Mouse (Mus musculus) lung, adult 18-20 months (tissue): ENCODE results near the gene Coq10b.
"Not testable (repeated sequence)": the region's sequence is repeated elsewhere in the genome, so short reads cannot be mapped to it uniquely, and the experiment has no call there.

Experiments
- DNase-seq, 2 experiments: peaks; one replicate each; pipeline ENCODE4 v3.0.0; 2022; ENCODE audit warnings: mixed read lengths in 2 of 2

Gene Coq10b

DNA sequence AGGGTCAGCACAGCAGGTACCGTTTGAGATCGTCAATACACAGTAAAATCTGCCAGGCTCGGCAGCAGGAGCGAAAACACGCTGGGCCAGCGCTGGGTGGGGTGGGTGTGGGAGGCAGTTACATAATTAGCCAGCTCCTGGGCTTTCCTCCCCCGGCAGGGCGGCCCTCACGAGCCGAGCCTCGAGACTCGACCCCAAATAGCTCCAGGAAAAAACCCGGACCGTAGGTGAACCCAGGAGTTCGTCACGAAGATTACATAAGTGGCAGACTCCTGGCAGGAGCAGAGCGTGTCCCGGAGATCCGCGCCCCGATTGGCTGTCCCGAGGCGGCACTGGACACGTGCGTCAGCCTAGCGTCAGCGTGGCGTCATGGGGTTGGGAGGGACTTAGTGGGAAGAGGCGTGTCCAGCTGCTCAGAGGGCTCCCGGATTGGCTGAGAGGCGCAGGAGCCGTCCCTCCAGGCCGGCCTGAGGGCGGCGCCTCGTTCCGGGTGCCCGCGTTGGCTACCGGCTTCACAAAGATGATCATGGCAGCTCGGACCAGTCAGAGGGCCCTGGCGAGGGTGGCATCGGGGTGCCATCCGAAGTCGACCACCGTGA lies at the start of gene Coq10b:
Coq10b (plus strand) TSS at position 416 of the 599 bp plus-strand sequence.
- DNase-seq = peak; percentile 99

DNA sequence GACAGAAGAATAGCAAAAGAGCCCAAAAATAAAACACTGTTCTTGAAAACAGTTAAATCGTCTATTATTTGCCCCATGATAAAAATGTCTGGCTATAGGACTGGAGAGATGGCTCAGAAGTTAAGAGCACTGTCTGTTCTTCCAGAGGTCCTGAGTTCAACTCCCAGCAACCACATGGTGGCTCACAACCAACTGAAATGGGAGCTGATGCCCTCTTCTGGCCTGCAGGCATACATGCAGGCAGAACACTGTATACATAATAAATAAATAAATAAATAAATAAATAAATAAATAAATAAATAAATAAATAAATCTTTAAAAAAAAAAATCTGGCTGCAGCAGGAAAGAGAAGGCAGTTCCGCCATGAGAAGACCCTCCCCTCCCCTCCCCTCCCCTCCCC lies 44.3 kb upstream of the Coq10b start:
- DNase-seq = not testable (repeated sequence)

DNA sequence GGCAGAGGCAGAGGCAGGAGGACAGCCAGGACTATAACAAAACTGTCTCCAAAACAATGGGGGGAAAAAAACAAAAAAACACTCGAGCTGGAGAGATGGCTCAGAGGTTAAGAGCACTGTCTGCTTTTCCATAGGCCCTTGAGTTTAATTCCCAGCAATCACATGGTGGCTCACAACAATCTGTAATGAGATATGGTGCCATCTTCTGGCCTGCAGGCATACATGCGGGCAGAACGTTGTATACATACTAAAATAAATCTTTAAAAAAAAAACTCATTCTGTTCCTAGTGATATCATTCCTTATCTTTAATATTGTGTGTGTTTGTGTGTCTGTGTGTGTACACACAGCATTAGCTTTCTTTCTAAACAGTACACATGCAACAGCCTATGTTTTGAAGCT lies 40.1 kb upstream of the Coq10b start:
- no peak for DNase-seq

DNA sequence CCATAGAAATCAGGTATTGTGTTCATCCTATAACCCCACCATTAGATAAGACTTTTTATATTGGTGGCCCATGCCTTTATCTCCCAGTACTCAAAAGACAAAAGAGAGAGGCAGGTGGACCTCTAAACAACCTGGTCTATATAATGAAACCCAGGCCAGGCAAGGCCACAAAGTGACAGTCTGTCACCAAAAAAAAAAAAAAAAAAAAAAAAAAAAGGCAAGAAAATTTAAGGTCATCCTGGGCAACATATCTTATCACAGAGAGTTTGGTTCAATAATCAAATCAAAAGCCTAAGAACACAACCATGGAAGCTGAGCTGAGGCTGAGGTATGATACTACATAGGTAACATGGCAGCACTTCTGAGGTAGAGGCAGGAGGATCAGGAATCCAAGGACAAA lies 30.7 kb upstream of the Coq10b start:
- DNase-seq = no peak

DNA sequence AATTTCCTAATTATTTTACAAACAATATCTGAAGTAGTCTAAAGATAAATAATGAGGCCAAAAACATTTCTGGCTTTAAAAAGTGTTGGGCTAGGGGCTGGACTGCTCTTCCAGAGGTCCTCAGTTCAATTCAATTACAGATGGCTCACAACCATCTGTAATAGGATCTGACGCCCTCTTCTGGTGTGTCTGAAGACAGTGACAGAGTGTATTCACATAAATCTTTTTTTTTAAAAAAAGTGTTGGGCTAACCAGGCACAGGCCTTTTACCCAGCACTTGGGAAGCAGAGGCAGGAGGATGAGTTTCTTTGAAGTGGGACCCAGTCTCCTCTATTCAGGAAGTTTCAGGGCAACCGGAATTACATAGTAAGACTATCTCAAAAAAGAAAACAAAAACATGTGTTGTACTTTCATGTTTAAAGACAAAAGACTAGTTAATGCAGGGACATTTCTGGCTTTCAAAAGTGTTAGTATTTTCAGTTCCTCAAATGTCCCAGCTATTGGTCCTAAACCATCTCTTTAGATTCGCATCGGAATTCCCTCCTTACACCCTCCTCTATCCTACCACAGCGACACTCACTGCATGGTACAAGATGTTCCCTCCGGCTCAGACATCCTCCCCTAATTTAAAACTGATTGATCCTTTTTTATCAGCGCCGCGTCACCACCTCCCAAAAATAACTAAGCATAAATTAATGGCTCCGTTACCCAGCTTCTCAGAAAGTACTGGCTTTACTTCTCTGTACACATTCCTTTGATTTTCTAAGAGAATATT lies 26.7 kb upstream of the Coq10b start:
- DNase-seq = peak in 1 of 2 experiments; percentile 23

DNA sequence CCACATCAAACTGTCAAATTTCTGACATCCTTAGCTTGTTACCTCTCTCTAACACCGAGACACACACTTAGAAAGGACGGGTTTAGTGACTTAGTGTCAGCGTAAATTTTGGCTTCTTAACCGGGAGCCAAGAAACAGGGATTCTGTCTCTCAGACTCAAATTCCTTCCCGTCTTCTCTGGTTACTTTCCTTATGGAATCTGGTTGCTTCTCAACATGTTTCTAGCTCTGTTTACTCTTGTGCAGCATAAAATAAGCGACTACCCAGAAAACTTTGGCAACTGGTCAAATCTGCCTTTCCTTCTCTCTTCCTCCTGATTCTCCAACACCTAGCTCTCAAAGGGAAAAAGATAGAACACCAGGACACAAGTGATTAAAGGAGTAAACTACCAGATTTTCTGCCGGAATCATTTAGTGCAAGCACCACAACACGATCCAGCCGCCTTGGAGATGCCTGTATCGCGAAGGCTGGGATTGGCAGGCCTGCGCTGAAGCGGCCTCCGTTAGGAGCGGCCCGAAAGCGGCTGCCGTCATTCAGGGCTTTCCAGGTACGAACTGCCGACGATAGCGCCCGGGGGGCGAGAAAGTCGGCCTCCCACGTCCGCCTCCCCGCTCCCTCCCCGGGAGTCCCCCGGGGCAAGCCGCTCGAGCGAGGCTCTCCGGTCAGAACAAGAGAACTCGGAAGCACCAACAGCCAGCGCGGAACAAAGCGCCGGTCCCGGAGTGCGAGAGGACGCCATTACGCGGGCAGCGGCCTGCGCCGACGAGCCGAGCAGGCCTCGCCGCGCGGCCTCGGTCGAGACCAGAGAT lies 25.9 kb upstream of the Coq10b start:
- DNase-seq = peak in 1 of 2 experiments; percentile 39

DNA sequence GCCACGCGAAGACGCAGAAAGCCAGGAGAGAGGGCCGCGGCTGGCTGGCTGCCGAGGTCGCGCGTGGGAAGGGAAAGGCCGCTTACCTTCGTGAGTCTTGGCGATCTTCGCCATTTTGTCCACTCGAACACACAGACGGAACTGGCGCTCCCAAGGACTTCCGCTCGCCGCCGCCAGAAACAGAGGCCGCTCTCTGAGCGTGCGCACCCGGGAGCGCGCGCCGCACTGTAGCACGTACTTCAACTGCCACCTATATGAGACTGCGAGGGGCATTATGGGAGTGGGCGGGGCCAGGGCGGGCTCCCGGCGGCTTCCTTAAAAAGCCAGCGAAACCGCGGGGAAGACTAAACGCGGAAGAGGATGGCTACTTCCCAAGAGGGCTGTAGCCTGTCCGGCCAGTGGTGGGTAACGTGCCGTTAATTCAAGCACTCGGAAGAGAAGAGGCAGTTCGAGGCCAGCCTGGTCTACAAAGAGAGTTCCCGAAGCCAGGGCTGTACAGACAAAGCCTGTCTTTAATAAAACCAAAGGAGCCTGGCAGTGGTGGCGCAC lies 25.2 kb upstream of the Coq10b start, which contains the start of gene Sf3b1:
Sf3b1 (minus strand) TSS at position 229 of the 549 bp plus-strand sequence.
- DNase-seq = peak; percentile 97 to 98

DNA sequence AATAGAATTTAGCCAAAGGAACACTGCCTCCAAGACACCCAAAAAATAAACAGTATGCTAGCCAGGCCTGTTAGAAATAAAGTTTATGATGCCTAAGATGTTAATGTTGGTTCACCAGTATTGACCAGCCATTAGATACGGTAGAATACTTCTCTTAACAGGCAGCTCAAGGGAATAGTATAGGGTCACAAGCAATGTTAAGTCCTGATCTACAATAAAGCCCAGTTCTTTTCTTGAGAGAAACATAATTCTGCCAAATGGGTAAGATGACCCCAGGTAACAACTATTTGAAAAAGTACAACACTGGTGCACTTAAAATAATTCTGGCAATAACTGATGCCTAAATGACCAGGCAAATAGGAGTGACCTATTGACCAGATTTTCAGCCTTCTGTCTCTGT lies 24.6 kb upstream of the Coq10b start:
- DNase-seq = no peak

DNA sequence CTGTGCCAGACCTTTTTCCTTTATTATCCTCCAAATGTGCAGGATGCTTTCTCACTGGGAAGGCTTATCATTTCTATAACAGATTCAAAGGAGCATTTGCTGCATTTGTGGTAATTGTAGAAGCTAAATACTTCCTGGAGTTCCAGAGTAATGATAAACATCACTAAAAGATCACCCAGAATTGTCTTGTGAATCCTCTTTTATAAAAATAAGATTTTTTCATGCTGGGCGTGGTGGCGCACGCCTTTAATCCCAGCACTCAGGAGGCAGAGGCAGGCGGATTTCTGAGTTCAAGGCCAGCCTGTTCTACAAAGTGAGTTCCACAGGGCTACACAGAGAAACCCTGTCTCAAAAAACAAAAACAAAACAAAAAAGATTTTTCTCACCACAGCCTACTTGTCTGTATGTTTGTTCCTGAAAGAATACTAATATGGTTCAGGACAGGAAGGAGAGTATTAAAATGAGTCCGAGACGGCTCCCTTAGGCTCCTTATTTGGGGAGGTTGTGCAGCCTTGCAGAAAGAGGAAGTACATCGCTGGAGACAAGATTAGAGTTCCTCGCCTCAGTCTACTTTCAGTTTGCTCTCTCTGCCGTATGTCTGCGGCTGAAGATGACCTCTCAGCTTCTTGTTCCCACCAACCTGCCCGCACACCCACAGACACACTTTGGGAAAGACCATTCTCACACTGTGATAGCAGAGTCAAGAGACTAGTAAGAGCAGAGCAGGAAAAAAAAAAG lies 23.9 kb upstream of the Coq10b start:
- peak; percentile 34 to 46 for DNase-seq

DNA sequence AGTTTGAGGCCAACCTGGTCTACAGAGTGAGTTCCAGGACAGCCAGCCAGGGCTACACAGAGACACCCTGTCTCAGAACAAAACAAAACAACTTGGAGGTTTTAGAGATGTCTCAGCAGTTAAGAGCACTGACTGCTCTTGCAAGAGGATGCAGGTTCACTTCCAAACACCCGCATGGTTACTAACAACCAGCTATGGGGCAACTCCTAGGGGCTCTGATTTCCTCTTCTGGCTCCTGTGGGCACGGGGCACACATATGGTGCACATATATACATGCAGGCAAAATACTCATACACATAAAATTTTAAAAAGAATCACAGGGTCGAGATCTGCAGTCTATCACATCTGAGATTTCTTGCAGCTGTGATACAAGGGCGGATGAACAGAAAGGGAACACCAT lies 23.1 kb upstream of the Coq10b start:
- no peak for DNase-seq

DNA sequence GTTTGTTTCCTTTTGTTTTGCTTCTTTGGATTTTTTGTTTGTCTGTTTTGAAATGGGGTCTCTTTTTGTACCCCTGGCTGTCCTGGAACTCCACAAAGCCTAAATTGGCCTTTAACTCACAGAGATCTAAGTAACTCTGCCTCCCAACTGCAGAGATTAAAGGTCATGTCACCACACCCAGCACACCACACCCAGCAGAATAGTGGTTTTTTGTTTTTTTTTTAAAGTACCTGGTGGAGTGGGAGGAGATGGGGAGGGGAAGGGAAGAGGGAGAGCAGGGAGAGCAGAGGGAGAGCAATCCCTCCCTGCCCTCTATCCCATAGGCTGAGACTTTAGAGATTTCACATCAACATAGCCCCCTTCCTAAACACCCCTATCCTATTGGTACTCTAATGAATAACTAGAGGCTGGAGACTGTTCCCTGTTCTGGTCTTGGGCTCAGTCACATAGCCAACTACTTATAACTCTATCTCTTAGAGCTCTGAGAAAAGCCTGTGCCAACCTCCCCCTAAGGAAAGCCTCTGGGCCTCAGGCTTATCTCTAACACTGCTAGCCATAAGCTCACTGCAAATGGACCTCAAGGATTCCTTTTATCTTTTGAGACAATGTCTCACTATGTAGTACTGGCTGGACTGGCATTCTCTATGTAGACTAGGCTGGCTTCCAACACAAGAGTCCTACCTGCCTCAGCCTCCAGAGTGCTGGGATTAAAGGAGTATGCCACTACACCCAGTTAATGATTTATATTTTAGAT lies 21.4 kb upstream of the Coq10b start:
- DNase-seq = no peak

DNA sequence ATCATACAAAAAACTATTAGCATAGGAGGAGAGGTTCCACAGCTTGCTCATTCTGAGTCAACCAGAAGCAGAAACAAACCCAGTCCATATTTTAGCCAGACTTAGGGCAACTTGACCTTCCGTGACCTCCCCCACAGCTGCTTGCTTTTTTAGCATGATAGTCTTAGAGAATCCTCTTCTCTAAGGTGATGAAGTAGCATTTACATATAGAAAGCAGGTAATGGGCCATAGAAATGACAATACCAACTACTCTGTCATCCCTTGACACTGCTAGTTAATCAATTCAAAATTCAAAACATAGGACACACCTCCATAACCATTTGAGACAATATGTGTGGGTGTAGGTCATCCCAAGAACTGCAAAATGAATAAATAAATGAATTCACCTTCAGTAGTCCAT lies 12.6 kb upstream of the Coq10b start:
- no peak for DNase-seq

DNA sequence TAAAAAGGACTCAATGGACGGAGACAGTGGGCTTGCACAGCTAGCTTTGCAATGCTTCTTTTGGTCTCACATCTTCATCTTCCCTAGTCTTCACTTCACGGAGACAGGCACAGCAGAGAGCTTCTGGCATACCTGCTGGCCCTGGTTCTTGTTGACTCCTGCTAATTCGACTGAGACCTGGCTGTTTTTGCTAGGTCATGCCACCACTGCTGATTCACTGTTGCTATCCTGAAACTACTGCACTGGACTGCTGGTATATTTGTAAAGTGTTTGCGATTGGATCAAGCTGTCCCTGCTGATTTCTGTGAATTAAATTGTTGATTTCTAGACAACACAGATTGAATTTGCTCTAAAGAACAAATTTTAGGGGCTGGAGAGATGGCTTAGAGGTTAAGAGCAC lies 10.9 kb upstream of the Coq10b start:
- no peak for DNase-seq

DNA sequence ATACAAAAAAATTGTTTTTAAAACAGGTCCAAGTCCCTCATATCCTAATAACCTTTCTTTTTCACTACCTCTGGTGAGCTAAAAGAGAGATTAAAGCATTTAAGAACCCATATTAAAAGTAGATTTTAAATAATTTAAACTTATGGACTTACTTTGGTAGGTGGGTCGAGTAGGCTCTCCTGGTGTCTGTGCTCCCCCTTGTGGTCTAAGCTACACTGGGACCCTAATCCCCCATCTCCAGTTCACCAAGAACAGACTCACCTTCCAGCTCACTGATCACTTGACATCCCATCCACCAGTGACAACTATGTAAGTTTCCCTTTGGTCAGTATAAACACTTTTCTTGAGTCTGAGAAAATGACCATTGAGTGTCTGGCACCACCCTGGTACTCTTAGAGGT lies 10.3 kb upstream of the Coq10b start:
- DNase-seq = no peak

DNA sequence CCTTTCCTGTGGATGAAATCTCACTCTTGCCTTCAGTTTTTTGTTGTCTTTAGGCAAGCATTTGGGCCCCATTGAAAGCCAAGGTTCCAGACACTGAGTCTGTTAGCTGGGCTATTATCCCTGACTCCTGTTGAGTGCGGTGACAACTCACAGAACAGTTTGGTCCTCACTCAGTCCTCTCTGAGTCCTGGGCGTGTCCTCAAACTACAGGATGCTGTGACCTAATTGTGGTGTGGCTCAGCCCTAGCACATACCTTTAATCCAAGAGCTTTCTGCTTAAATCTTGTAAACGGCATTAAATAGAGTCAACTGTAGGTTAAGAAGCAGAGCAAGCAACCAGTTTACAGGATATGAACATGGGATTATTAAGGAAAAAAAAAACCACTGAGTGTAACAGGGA lies 9.4 kb upstream of the Coq10b start:
- DNase-seq = no peak

DNA sequence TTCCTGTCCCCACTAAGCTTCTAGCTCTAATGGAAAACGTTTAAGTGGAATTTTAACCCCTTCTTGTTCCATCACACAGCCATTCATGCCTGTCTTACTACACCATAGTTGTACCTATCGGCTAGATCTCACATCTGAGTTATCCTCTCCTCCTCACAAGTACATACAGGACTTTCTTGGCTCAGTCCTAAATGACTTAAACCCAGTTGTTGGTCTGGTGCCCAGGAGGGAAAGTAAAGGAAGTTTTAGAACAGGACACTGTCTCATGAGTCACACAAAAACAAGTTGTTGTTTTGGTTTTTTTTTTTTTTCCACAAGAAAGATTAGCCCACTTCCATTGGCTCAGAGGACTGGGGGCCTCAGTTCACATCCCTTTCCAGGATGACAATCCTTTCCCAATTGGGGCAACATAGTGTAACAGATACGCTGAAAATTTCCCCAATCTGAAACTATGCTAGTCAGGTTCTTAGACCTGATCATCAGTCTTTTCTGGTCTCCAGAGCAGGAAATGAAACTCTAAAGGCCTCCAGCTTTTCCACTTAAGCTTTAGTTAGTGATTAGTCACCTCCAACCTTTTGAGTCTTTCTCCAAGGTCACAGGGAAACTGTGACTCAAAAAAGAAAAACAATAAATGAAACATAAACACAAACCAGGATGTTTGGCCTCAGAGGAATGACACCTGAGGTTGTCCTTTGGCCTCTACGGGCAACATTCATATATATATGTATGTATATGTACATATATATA lies 3.6 kb upstream of the Coq10b start:
- DNase-seq = no peak

DNA sequence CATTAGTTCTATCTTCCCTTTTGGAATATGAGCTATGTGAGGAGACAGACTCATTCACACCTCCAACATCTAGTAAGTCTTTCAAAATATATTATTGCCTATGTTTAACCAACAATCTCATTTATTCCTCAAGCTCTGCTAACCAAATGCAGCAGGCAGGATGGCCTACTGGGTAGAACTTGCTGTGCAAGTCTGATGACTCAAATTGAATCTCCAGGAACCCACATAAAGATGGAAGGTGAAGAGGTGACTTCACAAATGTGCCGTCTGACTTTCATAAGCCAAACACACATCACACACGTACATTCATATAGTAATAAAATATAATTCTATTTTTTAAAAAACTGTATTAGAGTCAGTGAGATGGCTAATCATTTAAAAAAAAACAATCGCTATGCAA lies 899 bp upstream of the Coq10b start:
- no peak for DNase-seq

DNA sequence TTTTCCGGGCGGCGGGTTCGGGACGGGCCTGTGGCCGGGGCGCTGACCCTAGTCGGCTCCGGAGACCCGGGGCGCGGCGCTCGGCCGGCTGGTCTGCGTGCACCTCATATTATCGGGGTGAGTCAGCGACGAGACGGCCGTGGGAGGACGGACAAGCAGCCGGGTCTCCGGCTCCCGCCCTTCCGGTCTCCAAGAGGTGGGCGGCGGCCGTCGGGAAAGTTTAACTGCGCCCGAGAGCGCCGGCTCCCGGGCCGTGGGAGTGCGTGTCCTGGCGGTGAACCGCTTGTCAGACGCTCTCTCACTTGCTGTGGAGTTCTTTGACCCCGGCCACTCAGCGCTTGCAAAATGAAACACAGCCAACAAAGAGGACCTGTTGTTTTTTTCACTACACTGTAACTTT lies 435 bp downstream of the Coq10b start:
- peak; percentile 87 to 91 for DNase-seq

DNA sequence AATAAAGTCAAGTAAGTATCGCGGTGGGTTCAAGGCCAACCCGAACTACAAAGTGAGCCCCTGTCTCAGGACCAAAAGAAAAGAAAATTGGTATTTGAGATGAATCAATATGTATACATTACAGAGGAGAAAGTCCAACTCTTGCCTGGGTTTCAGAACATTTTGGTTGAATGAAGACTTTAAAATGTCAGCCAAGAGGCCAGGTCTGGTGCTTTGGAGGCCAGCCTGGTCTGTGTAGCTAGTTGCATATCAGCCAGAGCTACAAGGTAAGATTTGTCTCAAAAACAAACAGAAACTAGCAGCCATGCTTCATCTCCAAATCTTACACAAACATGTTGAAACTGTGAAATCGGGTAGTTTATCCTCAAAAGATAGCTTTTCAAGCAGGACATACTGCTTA lies 1.0 kb downstream of the Coq10b start:
- no peak for DNase-seq

DNA sequence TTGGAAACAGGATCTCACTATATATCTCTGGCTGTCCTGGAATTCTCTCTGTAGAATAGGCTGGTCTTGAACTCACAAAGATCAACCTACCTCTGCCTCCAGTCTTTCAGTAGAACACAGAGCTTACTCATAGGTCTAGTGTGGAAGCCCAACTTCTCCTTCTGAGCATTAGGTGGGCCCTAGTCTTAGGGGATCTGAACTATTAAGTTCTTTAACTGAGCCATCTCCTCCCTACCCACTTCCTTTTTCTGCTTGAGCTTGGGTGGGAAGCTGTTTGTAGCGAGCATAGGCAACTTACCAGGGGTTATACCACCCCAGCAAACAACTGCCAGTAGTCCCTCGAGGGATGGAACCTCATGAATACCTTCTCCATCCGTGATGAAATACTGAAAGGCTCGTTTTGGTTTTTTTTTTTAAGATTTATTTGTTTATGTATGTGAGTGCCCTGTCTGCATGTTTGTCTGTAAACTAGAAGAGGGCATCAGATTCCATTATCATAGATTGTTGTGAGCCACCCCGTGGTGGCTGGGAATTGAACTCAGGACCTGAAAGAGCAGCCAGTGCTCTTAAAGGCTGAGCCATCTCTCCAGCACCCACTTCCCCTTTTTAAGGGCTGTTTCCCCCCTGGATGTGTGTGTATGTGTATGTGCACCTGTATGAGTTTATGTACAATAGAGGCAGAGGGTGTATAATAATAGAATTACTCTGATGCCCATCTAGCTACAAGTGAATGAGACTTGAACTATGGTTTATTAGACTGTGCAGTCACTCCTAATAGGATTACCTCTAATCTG lies 2.9 kb downstream of the Coq10b start:
- DNase-seq = peak in 1 of 2 experiments; percentile 5
